Mouse (Mus musculus): ENCODE measurements around the gene Flywch2.

GRCm38 (mm10) chr17:23788973-23789372, 3.1 kb upstream of the Flywch2 start:
- TF ChIP-seq EP300 (IDR thresholded peaks at IDR 0.05; ENCODE audit: low read depth in 1 of 2, low read length in 2 of 2) (no peak), CTCF (IDR thresholded peaks at IDR 0.05 in 2 of 3, conservative IDR thresholded peaks at IDR 0.05 in 1 of 3; ENCODE audit: control insufficient read depth in 1 of 3, insufficient read depth in 1 of 3, low read depth in 2 of 3, low read length in 3 of 3, poor library complexity in 1 of 3, severe bottlenecking in 1 of 3) (no peak), MXI1 (IDR thresholded peaks at IDR 0.05; ENCODE audit: low read depth, low read length) (no peak), MAFK (IDR thresholded peaks at IDR 0.05; ENCODE audit: borderline replicate concordance, low read depth, low read length) (no peak), HCFC1 (IDR thresholded peaks at IDR 0.05; ENCODE audit: low read depth, low read length) (no peak), MYC (IDR thresholded peaks at IDR 0.05; ENCODE audit: low read depth, low read length) (no peak), TCF12 (IDR thresholded peaks at IDR 0.05; ENCODE audit: low read depth, low read length) (no peak), POLR2A (IDR thresholded peaks at IDR 0.05; ENCODE audit: control insufficient read depth in 1 of 2, insufficient read depth in 1 of 2, low read depth in 1 of 2, low read length in 2 of 2, poor library complexity in 1 of 2) (no peak), KAT2A (conservative IDR thresholded peaks at IDR 0.05; ENCODE audit: low read depth, low read length) (no peak), NRF1 (IDR thresholded peaks at IDR 0.05; ENCODE audit: insufficient read depth, low read depth, low read length, poor library complexity, severe bottlenecking) (no peak), TAL1 (IDR thresholded peaks at IDR 0.05; ENCODE audit: low read length) (no peak), NELFE (IDR thresholded peaks at IDR 0.05; ENCODE audit: low read depth, low read length) (no peak)

All from MEL (cell line).